Mouse (Mus musculus) small intestine, adult 2 months (tissue): ENCODE data around the gene Pou2f2. TPM values are rescaled to one million over a fixed set of nuclear protein-coding genes. Genes with fewer than 3 reads are reported as not detected.

ENCODE experiments used
- H3K27ac ChIP-seq: fragments of 200-500 bp; 2 replicates; pipeline ENCODE4 v1.5.1; 2012; ENCODE audit warnings: low read depth, low read length, control low read depth, inconsistent platforms; ENCODE audit not compliant: insufficient read depth
- H3K27me3 ChIP-seq: fragments of 200-500 bp; 2 replicates; pipeline ENCODE4 v1.6.1; 2012; ENCODE audit warnings: mild to moderate bottlenecking, moderate library complexity, low read length, inconsistent platforms; ENCODE audit not compliant: control insufficient read depth, insufficient read depth
- H3K36me3 ChIP-seq: fragments of 200-500 bp; 2 replicates; pipeline ENCODE4 v1.6.1; 2012; ENCODE audit warnings: mild to moderate bottlenecking, low read length, control low read depth, inconsistent platforms; ENCODE audit not compliant: control insufficient read depth, insufficient read depth
- H3K4me1 ChIP-seq: fragments of 200-500 bp; 2 replicates; pipeline ENCODE4 v1.6.1; 2012; ENCODE audit warnings: low read length, inconsistent platforms, mixed read lengths; ENCODE audit not compliant: control insufficient read depth, insufficient read depth, insufficient read length
- H3K4me3 ChIP-seq: fragments of 200-500 bp; 2 replicates; pipeline ENCODE4 v1.5.1; 2012; ENCODE audit warnings: low read depth, mild to moderate bottlenecking, control low read depth, inconsistent platforms, low read length, moderate library complexity
- CTCF ChIP-seq: fragments of 200-500 bp; IDR thresholded peaks from 2 replicates; pipeline ENCODE4 v1.5.1; 2012; ENCODE audit warnings: low read depth, mild to moderate bottlenecking, control low read depth, inconsistent platforms, low read length, moderate library complexity, mixed read lengths; ENCODE audit not compliant: insufficient replicate concordance, insufficient read length; ENCODE audit errors: extremely low read depth
- POLR2A ChIP-seq: fragments of 200-500 bp; IDR thresholded peaks from 2 replicates; pipeline ENCODE4 v1.6.1; 2012; ENCODE audit warnings: low read depth, mild to moderate bottlenecking, control low read depth, inconsistent platforms, low read length, moderate library complexity
- WGBS: fragments of 180-500 bp; shearing (Covaris S2); methylation state at CpG from one replicate; pipeline ENCODE4 v1.1.7; 2018; 5-methylcytosine and 5-hydroxymethylcytosine counted together
- polyA plus RNA-seq: library from polyadenylated mRNA; depleted of rRNA; stranded (reverse); fragments of >200 nt; gene quantifications from 2 replicates; pipeline ENCODE4 v1.2.3, GENCODE M21; 2012

The Pou2f2 gene
- polyA plus RNA-seq, 1 experiment: 6.9 TPM

- Histone ChIP-seq H3K4me3 (no peak overlapping the region), H3K36me3 (no peaks in the 10 kb centered on the region), H3K27me3 (0 out of 2 replicates have a peak, but pooled peaks cover 2% of the 10 kb centered on the region), H3K4me1 (no peaks in the 10 kb centered on the region), H3K27ac (no peak overlapping the region)
- 2% methylated on average over 5 of the region's 5 CpGs for WGBS
- TF ChIP-seq CTCF (no peak), POLR2A (no peak)
Measured at GRCm38 (mm10) chr7:25141761-25142160, 37.8 kb downstream of the Pou2f2 start.

- Histone ChIP-seq H3K27me3 (peaks cover 15% of the 10 kb centered on the region; the same call in 1 of the 2 replicates), H3K27ac (no peak overlapping the region), H3K36me3 (no peaks in the 10 kb centered on the region), H3K4me1 (no peaks in the 10 kb centered on the region), H3K4me3 (no peak overlapping the region)
- TF ChIP-seq CTCF (no peak), POLR2A (no peak)
- WGBS: 38% methylated on average over 3 of the region's 3 CpGs
Measured at GRCm38 (mm10) chr7:25137553-25137952, 42.0 kb downstream of the Pou2f2 start.

- peak; percentile 87 for TF ChIP-seq CTCF
- TF ChIP-seq POLR2A: no peak
- H3K4me1 ChIP-seq: no peaks in the 10 kb centered on the region
- no peaks in the 10 kb centered on the region for H3K36me3 ChIP-seq
- WGBS: 8% methylated on average over 38 of the region's 38 CpGs
- peaks cover 16% of the 10 kb centered on the region; the same call in 1 of the 2 replicates for H3K27me3 ChIP-seq
- H3K27ac ChIP-seq: no peak overlapping the region
- H3K4me3 ChIP-seq: peak overlapping the region; percentile 18
Measured at GRCm38 (mm10) chr7:25133092-25134049, 46.2 kb downstream of the Pou2f2 start.

GRCm38 (mm10) chr7:25132318-25132960 is 47.1 kb downstream of the Pou2f2 start:
- TF ChIP-seq POLR2A (no peak), CTCF (no peak)
- H3K36me3 ChIP-seq: no peaks in the 10 kb centered on the region
- peak overlapping the region; percentile 28; the same call in 1 of the 2 replicates for H3K27ac ChIP-seq
- peaks cover 16% of the 10 kb centered on the region; the same call in 1 of the 2 replicates for H3K27me3 ChIP-seq
- H3K4me1 ChIP-seq: no peaks in the 10 kb centered on the region
- peak overlapping the region; percentile 57 for H3K4me3 ChIP-seq
- 10% methylated on average over 25 of the region's 25 CpGs for WGBS

- TF ChIP-seq POLR2A: no peak
- no peak for TF ChIP-seq CTCF
- H3K27me3 ChIP-seq: peaks cover 16% of the 10 kb centered on the region; the same call in 1 of the 2 replicates
- H3K36me3 ChIP-seq: no peaks in the 10 kb centered on the region
- no peak overlapping the region for H3K27ac ChIP-seq
- 82% methylated on average over 11 of the region's 11 CpGs for WGBS
- no peaks in the 10 kb centered on the region for H3K4me1 ChIP-seq
- H3K4me3 ChIP-seq: peak overlapping the region; percentile 32
Measured at GRCm38 (mm10) chr7:25131247-25131646, 48.3 kb downstream of the Pou2f2 start.

- H3K27me3 ChIP-seq: peaks cover 13% of the 10 kb centered on the region; the same call in 1 of the 2 replicates
- H3K4me3 ChIP-seq: no peak overlapping the region
- 68% methylated on average over 11 of the region's 11 CpGs for WGBS
- no peak overlapping the region for H3K27ac ChIP-seq
- H3K36me3 ChIP-seq: no peaks in the 10 kb centered on the region
- no peaks in the 10 kb centered on the region for H3K4me1 ChIP-seq
- TF ChIP-seq CTCF (no peak), POLR2A (no peak)
Measured at GRCm38 (mm10) chr7:25130565-25130964, 49.0 kb downstream of the Pou2f2 start.

GRCm38 (mm10) chr7:25129390-25129979 is 50.0 kb downstream of the Pou2f2 start:
- peaks cover 9% of the 10 kb centered on the region; the same call in 1 of the 2 replicates for H3K27me3 ChIP-seq
- WGBS: 44% methylated on average over 13 of the region's 13 CpGs
- H3K4me3 ChIP-seq: peak overlapping the region; percentile 30
- TF ChIP-seq CTCF: no peak
- TF ChIP-seq POLR2A: no peak
- no peaks in the 10 kb centered on the region for H3K36me3 ChIP-seq
- H3K4me1 ChIP-seq: no peaks in the 10 kb centered on the region
- H3K27ac ChIP-seq: peak overlapping the region; percentile 56
